Mouse (Mus musculus): ENCODE data around the gene Fastkd5. TPM values are rescaled to one million over a fixed set of nuclear protein-coding genes. Genes with fewer than 3 reads are reported as not detected.
"Not testable (repeated sequence)": the region's sequence is repeated elsewhere in the genome, so short reads cannot be mapped to it uniquely, and the experiment has no call there.

Fastkd5 gene
- total RNA-seq (2017): 5.1 to 10.8 TPM (median 9.0 TPM) in 3 replicates

- peak; percentile 86 for ATAC-seq (replicated peaks; ENCODE audit: insufficient number of reproducible peaks, low FRiP score, low TSS enrichment, poor library complexity, severe bottlenecking)
Measured at GRCm38 (mm10) chr2:130629839-130630203, at the start of gene Fastkd5, which contains the start of gene Ubox5. Gene Fastkd5, minus strand, starts transcription at chr2:130630027. Gene Ubox5, minus strand, starts transcription at chr2:130630038.

DNA sequence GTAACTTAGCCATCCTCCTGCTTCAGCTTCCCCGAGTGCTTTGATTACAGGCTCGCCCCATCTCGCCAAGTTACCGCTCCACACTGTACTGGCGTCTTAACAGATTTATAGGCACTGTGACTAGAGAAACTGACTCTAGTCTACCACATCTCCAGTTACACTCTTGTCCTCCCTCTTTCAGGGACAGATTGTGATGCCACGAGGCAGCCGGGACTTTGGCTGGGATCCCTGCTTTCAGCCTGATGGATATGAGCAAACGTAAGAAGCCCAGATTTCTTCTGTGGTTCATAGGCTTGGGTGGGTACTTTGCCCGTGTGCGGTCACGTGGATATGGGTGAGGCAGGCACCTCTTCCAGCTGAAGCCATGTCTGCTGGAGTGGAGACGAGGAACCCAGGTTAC is 49.3 kb upstream of the Fastkd5 start:
- ATAC-seq (replicated peaks; ENCODE audit: insufficient number of reproducible peaks, low FRiP score, low TSS enrichment, poor library complexity, severe bottlenecking): no peak

- no peak for ATAC-seq (replicated peaks; ENCODE audit: insufficient number of reproducible peaks, low FRiP score, low TSS enrichment, poor library complexity, severe bottlenecking)
Measured at GRCm38 (mm10) chr2:130677211-130677610, 47.4 kb upstream of the Fastkd5 start.

GRCm38 (mm10) chr2:130667559-130667958 is 37.7 kb upstream of the Fastkd5 start, which contains the start of gene Itpa:
Gene Itpa, plus strand, starts transcription at chr2:130667610.
- ATAC-seq (replicated peaks; ENCODE audit: insufficient number of reproducible peaks, low FRiP score, low TSS enrichment, poor library complexity, severe bottlenecking): peak; percentile 84

GRCm38 (mm10) chr2:130664102-130664701 is 34.4 kb upstream of the Fastkd5 start, which contains the start of gene Ddrgk1:
Gene Ddrgk1, minus strand, starts transcription at chr2:130664659.
- ATAC-seq (replicated peaks; ENCODE audit: insufficient number of reproducible peaks, low FRiP score, low TSS enrichment, poor library complexity, severe bottlenecking): peak; percentile 85

DNA sequence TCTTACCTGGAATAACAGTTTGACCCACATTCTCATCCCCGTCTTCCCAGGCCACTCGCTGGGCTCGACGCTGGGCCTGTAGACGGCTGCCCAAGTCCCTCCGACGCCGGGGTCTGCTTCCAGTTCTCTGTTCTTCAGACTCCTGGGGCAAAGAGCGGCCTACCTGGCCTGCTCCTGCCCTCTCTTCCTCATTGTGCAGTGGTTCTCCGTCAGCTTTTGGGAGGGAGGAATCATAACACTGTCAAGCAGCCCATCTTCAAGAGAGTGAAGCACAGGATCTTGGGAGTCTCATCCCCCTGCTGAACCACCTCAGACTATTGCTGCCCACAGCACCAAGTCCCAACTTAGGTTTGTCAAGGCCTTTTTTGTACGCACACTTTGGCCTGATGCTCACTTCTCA is 33.5 kb upstream of the Fastkd5 start:
- ATAC-seq (replicated peaks; ENCODE audit: insufficient number of reproducible peaks, low FRiP score, low TSS enrichment, poor library complexity, severe bottlenecking): no peak

DNA sequence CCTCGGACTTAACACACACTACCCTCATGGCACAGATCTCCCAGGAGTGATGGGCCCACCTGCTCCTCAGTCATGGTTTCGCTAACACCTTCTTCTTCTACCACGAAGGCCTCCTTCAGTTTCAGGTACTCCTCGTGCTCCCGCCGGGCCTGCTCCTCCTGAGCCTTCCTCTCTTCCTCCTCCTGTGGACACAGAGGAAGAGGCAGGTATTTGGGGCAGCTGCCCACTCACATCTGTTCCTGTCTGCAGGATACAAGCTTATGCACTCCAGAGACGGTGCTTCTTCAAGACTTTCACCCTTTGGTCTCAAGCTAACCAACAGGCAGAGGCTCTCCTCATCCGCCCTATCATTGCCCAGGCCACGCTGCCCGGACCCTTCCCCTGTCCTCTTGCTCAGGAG is 28.7 kb upstream of the Fastkd5 start:
- ATAC-seq (replicated peaks; ENCODE audit: insufficient number of reproducible peaks, low FRiP score, low TSS enrichment, poor library complexity, severe bottlenecking): no peak

- ATAC-seq (replicated peaks; ENCODE audit: insufficient number of reproducible peaks, low FRiP score, low TSS enrichment, poor library complexity, severe bottlenecking): no peak
Measured at GRCm38 (mm10) chr2:130657541-130657940, 27.7 kb upstream of the Fastkd5 start.

DNA sequence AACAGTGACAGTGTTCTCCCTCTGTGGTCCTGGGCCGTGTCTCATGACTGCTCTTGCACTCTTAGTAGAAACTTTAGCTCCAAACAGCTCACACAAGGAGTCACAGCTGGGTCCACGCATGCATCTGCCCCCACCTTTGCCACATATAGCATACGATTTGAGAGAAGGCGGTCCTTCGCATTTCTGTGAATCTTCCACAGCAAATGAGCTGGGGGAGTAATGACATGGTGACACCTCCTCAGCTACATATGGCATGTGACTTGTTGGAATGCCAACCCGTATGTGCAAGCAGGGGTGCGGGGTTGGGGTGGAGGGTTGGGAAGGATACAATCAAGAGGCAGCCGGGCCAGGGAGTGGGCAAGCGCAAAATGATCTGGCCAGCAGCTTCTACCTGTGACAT is 26.7 kb upstream of the Fastkd5 start:
- ATAC-seq (replicated peaks; ENCODE audit: insufficient number of reproducible peaks, low FRiP score, low TSS enrichment, poor library complexity, severe bottlenecking): no peak

- no peak for ATAC-seq (replicated peaks; ENCODE audit: insufficient number of reproducible peaks, low FRiP score, low TSS enrichment, poor library complexity, severe bottlenecking)
Measured at GRCm38 (mm10) chr2:130655660-130656339, 26.0 kb upstream of the Fastkd5 start.

DNA sequence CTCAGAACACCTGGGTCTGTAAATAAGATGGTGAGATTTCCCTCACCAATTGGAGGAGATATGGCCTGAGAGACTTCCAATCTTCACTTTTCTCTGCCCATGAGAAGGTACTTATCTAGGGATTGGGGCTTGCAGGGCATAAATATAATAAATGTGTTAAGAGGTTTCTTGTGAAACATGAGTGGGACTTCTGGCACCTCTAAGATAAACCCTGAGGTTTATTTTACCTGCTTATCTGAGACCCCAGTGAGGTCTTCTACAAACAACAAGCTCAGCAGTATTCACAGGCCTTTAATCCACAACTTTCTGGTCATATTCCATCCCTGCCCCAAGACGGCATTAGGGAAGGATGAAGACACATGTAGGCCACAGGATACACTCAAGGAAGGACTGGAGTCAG is 23.9 kb upstream of the Fastkd5 start:
- ATAC-seq (replicated peaks; ENCODE audit: insufficient number of reproducible peaks, low FRiP score, low TSS enrichment, poor library complexity, severe bottlenecking): no peak

GRCm38 (mm10) chr2:130653303-130653702 is 23.5 kb upstream of the Fastkd5 start:
- no peak for ATAC-seq (replicated peaks; ENCODE audit: insufficient number of reproducible peaks, low FRiP score, low TSS enrichment, poor library complexity, severe bottlenecking)

- not testable (repeated sequence) for ATAC-seq (replicated peaks; ENCODE audit: insufficient number of reproducible peaks, low FRiP score, low TSS enrichment, poor library complexity, severe bottlenecking)
Measured at GRCm38 (mm10) chr2:130649028-130649427, 19.2 kb upstream of the Fastkd5 start.

DNA sequence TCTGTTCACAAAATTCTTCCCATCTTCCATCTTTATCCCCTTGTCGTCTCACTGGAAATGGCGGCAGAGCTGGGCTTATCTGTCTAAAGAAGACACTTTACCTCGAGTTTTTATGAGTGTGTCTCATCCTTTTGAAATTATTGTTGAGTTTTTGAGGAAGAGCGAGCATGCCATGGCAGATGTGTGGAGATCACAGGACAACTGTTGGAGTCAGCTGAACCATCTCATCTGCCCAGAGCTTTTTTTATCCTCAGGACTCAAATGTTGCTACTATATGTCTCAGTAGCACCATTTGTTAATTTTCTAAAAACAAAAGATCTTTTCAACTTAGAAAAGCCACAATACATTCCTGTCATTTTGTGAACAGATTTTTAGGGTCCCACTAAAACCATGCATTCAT is 15.4 kb upstream of the Fastkd5 start:
- no peak for ATAC-seq (replicated peaks; ENCODE audit: insufficient number of reproducible peaks, low FRiP score, low TSS enrichment, poor library complexity, severe bottlenecking)

GRCm38 (mm10) chr2:130642684-130643369 is 13.0 kb upstream of the Fastkd5 start, which contains the start of gene Lzts3:
Gene Lzts3, minus strand, starts transcription at chr2:130642803.
- ATAC-seq (replicated peaks; ENCODE audit: insufficient number of reproducible peaks, low FRiP score, low TSS enrichment, poor library complexity, severe bottlenecking): peak; percentile 71

DNA sequence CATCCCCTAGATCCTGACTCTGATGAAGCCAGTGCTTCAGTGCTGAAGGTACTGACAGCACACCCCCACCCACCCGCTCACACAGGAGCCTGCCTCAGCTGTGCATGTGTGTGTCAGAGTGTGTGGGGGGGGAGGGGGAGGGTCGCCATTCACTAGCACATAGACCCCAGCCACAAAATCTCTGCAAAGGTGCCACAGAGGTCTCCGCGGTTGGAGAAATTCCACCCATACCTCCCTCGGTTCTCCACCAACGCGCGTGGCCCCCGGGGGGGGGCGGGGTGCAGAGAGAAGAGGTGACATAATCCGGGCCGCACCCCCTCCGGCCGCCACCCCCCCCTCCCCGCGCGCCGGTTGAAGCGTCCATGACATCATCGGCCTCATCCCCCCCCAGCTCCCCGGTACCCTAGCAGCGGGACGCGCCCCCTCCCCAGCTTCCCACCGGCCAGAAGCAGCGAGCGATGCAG is 12.4 kb upstream of the Fastkd5 start:
- ATAC-seq (replicated peaks; ENCODE audit: insufficient number of reproducible peaks, low FRiP score, low TSS enrichment, poor library complexity, severe bottlenecking): no peak

GRCm38 (mm10) chr2:130641351-130642025 is 11.7 kb upstream of the Fastkd5 start:
- ATAC-seq (replicated peaks; ENCODE audit: insufficient number of reproducible peaks, low FRiP score, low TSS enrichment, poor library complexity, severe bottlenecking): no peak

DNA sequence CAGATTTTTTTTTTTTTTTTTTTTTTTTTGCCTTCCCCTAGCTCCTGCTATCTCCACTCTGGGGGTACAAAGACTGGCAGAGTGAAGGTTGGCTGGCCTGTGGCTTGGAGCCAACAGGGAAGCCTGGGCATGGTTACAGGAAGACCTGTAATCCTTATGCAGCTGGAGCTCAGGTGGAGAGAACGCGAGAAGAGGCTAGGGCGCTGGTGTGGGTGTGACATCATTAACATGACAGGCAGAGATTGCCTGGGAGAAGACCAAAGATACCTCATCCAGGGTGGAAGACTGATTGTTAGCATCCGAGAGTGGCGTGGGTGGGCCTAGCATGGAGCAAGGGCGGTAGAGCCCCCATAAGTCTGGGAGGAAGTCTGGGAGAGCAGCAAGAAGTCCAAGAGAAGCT is 9.4 kb upstream of the Fastkd5 start:
- ATAC-seq (replicated peaks; ENCODE audit: insufficient number of reproducible peaks, low FRiP score, low TSS enrichment, poor library complexity, severe bottlenecking): no peak

DNA sequence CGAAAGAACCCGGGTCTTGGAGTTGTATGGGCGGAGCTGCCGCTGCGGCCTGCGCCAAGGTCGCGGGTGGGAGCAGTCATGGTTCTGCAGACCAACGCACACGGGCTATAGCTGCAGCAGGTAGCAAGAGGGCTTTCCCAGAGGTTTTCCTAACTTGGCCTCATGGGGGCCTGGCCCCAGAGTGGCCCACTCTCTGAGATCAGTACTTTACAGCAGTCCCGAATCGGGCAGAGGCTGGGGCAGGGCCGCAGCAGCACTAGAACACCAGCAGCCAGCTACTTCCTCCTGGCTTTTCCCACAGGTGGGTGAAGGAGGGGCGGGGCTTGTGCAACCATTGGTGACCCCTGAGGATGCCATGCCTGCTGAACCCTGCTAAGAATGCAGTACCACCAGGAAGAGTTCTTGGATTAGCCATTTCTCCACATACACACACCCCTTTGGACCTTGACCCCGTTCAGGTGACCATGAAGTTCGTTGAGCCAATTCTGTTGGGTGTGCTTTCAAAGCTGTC is 8.3 kb upstream of the Fastkd5 start:
- no peak for ATAC-seq (replicated peaks; ENCODE audit: insufficient number of reproducible peaks, low FRiP score, low TSS enrichment, poor library complexity, severe bottlenecking)

All from monocyte, adult 5-6 weeks (primary cell).